Mouse (Mus musculus) ES-Bruce4 (cell line): ENCODE data around the gene Myo18b.

Experiments
- CTCF ChIP-seq: IDR thresholded peaks from one replicate; pipeline ENCODE4 v1.8.1; 2011; ENCODE audit warnings: low read depth, low read length
- POLR2A ChIP-seq: IDR thresholded peaks from one replicate; pipeline ENCODE4 v1.8.1; 2011; ENCODE audit warnings: low read length; ENCODE audit not compliant: insufficient read depth

- TF ChIP-seq CTCF: no peak
- TF ChIP-seq POLR2A: no peak
These were observed 250.6 kb downstream of the Myo18b start for GRCm38 (mm10) chr5:112645535-112645934.
